Mouse (Mus musculus) lung, postnatal 10 days (tissue): ENCODE data around the gene Tpk1.
"Not testable (repeated sequence)": the region's sequence is repeated elsewhere in the genome, so short reads cannot be mapped to it uniquely, and the experiment has no call there.

Source experiments
- DNase-seq: peaks from one replicate; pipeline ENCODE4 v3.0.0; 2021

Gene Tpk1

GRCm38 (mm10) chr6:43518378-43518777, 147.7 kb downstream of the Tpk1 start:
- DNase-seq: no peak

GRCm38 (mm10) chr6:43517316-43517655, 148.8 kb downstream of the Tpk1 start:
- DNase-seq: no peak

GRCm38 (mm10) chr6:43516593-43517315, 149.3 kb downstream of the Tpk1 start:
- no peak for DNase-seq

- not testable (repeated sequence) for DNase-seq
Measured at GRCm38 (mm10) chr6:43506686-43507385, 159.2 kb downstream of the Tpk1 start.

- no peak for DNase-seq
Measured at GRCm38 (mm10) chr6:43504609-43505230, 161.4 kb downstream of the Tpk1 start.

- DNase-seq: no peak
Measured at GRCm38 (mm10) chr6:43492367-43492766, 173.7 kb downstream of the Tpk1 start.

- no peak for DNase-seq
Measured at GRCm38 (mm10) chr6:43486691-43487090, 179.4 kb downstream of the Tpk1 start.

GRCm38 (mm10) chr6:43480687-43481086, 185.4 kb downstream of the Tpk1 start:
- DNase-seq: no peak

GRCm38 (mm10) chr6:43478810-43479209, 187.3 kb downstream of the Tpk1 start:
- DNase-seq: no peak

GRCm38 (mm10) chr6:43476406-43476805, 189.7 kb downstream of the Tpk1 start:
- no peak for DNase-seq

- no peak for DNase-seq
Measured at GRCm38 (mm10) chr6:43475921-43476320, 190.2 kb downstream of the Tpk1 start.

- no peak for DNase-seq
Measured at GRCm38 (mm10) chr6:43471556-43471955, 194.5 kb downstream of the Tpk1 start.

- no peak for DNase-seq
Measured at GRCm38 (mm10) chr6:43468821-43469594, 197.1 kb downstream of the Tpk1 start.

GRCm38 (mm10) chr6:43462849-43463369, 203.2 kb downstream of the Tpk1 start:
- no peak for DNase-seq

- no peak for DNase-seq
Measured at GRCm38 (mm10) chr6:43462189-43462848, 203.8 kb downstream of the Tpk1 start.

- no peak for DNase-seq
Measured at GRCm38 (mm10) chr6:43459082-43459481, 207.0 kb downstream of the Tpk1 start.

- no peak for DNase-seq
Measured at GRCm38 (mm10) chr6:43457989-43458388, 208.1 kb downstream of the Tpk1 start.

- DNase-seq: no peak
Measured at GRCm38 (mm10) chr6:43449498-43449897, 216.6 kb downstream of the Tpk1 start.

- DNase-seq: no peak
Measured at GRCm38 (mm10) chr6:43445856-43446255, 220.2 kb downstream of the Tpk1 start.

- no peak for DNase-seq
Measured at GRCm38 (mm10) chr6:43442191-43442590, 223.9 kb downstream of the Tpk1 start.

GRCm38 (mm10) chr6:43435987-43436541, 230.0 kb downstream of the Tpk1 start:
- DNase-seq: no peak

- DNase-seq: no peak
Measured at GRCm38 (mm10) chr6:43434365-43434764, 231.7 kb downstream of the Tpk1 start.
